Mouse (Mus musculus) midbrain, embryonic 14.5 days (tissue): ENCODE results near the gene Nfic. TPM values are rescaled to one million over a fixed set of nuclear protein-coding genes. Genes with fewer than 3 reads are reported as not detected.
A peak's percentile ranks its signal among the peaks of the same experiment; 100 is the strongest.

Experiments
- ATAC-seq: fragments of 200-750 bp; cut with Nextera tagmentation; 2 replicates; pipeline ENCODE4 v1.8.0; 2017; ENCODE audit warnings: moderate number of reproducible peaks, moderate library complexity; ENCODE audit not compliant: low FRiP score, low TSS enrichment
- DNase-seq: peaks from one replicate; pipeline ENCODE4 v3.0.0-alpha.2; 2015
- H3K27ac ChIP-seq: fragments of 300-500 bp; sonication (generic); replicated peaks from 2 replicates; pipeline ENCODE4 v1.5.1; 2014; ENCODE audit warnings: mild to moderate bottlenecking, low read depth, low read length, moderate library complexity
- H3K27me3 ChIP-seq: fragments of 300-500 bp; sonication (generic); 2 replicates; pipeline ENCODE4 v1.6.1; 2014; ENCODE audit warnings: low read length, control low read depth, mixed read lengths; ENCODE audit not compliant: control insufficient read depth, insufficient read depth
- H3K36me3 ChIP-seq: fragments of 300-500 bp; sonication (generic); 2 replicates; pipeline ENCODE4 v1.6.1; 2014; ENCODE audit warnings: low read length, control low read depth; ENCODE audit not compliant: control insufficient read depth, insufficient read depth
- H3K4me1 ChIP-seq: fragments of 300-500 bp; sonication (generic); 2 replicates; pipeline ENCODE4 v1.6.1; 2014; ENCODE audit warnings: mild to moderate bottlenecking, antibody characterized with exemption, low read length, control low read depth; ENCODE audit not compliant: control insufficient read depth, insufficient read depth
- H3K4me2 ChIP-seq: fragments of 300-500 bp; sonication (generic); 2 replicates; pipeline ENCODE4 v1.6.1; 2014; ENCODE audit warnings: mild to moderate bottlenecking, low read length, moderate library complexity
- H3K4me3 ChIP-seq: fragments of 300-500 bp; sonication (generic); replicated peaks from 2 replicates; pipeline ENCODE4 v1.5.1; 2014; ENCODE audit warnings: low read depth, low read length
- H3K9ac ChIP-seq: fragments of 300-500 bp; sonication (generic); replicated peaks from 2 replicates; pipeline ENCODE4 v1.6.1; 2014; ENCODE audit warnings: mild to moderate bottlenecking, low read length, moderate library complexity
- H3K9me3 ChIP-seq: fragments of 300-500 bp; sonication (generic); 2 replicates; pipeline ENCODE4 v1.6.1; 2016; ENCODE audit warnings: low read length, control low read depth, mixed read lengths; ENCODE audit not compliant: control insufficient read depth
- WGBS: fragments of 180-500 bp; shearing (Covaris S2); extraction: QIAGEN DNeasy Blood & Tissue Kit; methylation state at CpG from one replicate; pipeline ENCODE4 v1.1.7; 2014; 5-methylcytosine and 5-hydroxymethylcytosine counted together
- polyA plus RNA-seq: library from polyadenylated mRNA; unstranded; fragments of >200 nt; fragmentation: Nextera tagmentation; extraction: Ambion mirVana; gene quantifications from 2 replicates; pipeline ENCODE4 v1.2.1, GENCODE M21; 2014

The Nfic gene
- polyA plus RNA-seq, 1 experiment from 2014 or later: 13.7 TPM

- 50% methylated on average over 12 of the region's 12 CpGs for WGBS
- DNase-seq (no peak), ATAC-seq (no peak)
- peak overlapping the region; percentile 23 for H3K4me3 ChIP-seq
- H3K9ac ChIP-seq: peak overlapping the region; percentile 40; the same call in 1 of the 2 replicates
- H3K4me2 ChIP-seq: peak overlapping the region; percentile 53
- 0 out of 2 replicates have a peak, but pooled peaks cover 2% of the 10 kb centered on the region for H3K36me3 ChIP-seq
- no peaks in the 10 kb centered on the region for H3K9me3 ChIP-seq
- H3K27ac ChIP-seq: peak overlapping the region; percentile 20; the same call in 1 of the 2 replicates
- no peaks in the 10 kb centered on the region for H3K27me3 ChIP-seq
- peaks cover 23% of the 10 kb centered on the region for H3K4me1 ChIP-seq
Observed at GRCm38 (mm10) chr10:81417227-81418215, 37.9 kb downstream of the Nfic start.

GRCm38 (mm10) chr10:81416581-81417226, 38.7 kb downstream of the Nfic start:
- Histone ChIP-seq H3K27ac (peak overlapping the region; percentile 20; the same call in 1 of the 2 replicates), H3K4me2 (peak overlapping the region; percentile 53), H3K4me1 (peaks cover 26% of the 10 kb centered on the region), H3K27me3 (no peaks in the 10 kb centered on the region), H3K36me3 (0 out of 2 replicates have a peak, but pooled peaks cover 2% of the 10 kb centered on the region), H3K4me3 (peak overlapping the region; percentile 23), H3K9me3 (no peaks in the 10 kb centered on the region), H3K9ac (peak overlapping the region; percentile 40; the same call in 1 of the 2 replicates)
- ATAC-seq (peak; percentile 55), DNase-seq (peak; percentile 82)
- 1% methylated on average over 24 of the region's 26 CpGs for WGBS

GRCm38 (mm10) chr10:81415549-81416310, 39.7 kb downstream of the Nfic start:
- DNase-seq (no peak), ATAC-seq (no peak)
- WGBS: 70% methylated on average over 17 of the region's 17 CpGs
- H3K4me1 ChIP-seq: peaks cover 28% of the 10 kb centered on the region
- H3K9me3 ChIP-seq: no peaks in the 10 kb centered on the region
- H3K9ac ChIP-seq: no peak overlapping the region
- no peak overlapping the region for H3K27ac ChIP-seq
- no peaks in the 10 kb centered on the region for H3K27me3 ChIP-seq
- H3K4me2 ChIP-seq: no peak overlapping the region
- no peak overlapping the region for H3K4me3 ChIP-seq
- 0 out of 2 replicates have a peak, but pooled peaks cover 2% of the 10 kb centered on the region for H3K36me3 ChIP-seq

GRCm38 (mm10) chr10:81415146-81415545, 40.3 kb downstream of the Nfic start:
- Histone ChIP-seq H3K9ac (no peak overlapping the region), H3K36me3 (0 out of 2 replicates have a peak, but pooled peaks cover 2% of the 10 kb centered on the region), H3K9me3 (no peaks in the 10 kb centered on the region), H3K4me3 (no peak overlapping the region), H3K4me1 (peaks cover 28% of the 10 kb centered on the region), H3K27ac (no peak overlapping the region), H3K4me2 (no peak overlapping the region), H3K27me3 (no peaks in the 10 kb centered on the region)
- WGBS: 85% methylated on average over 5 of the region's 5 CpGs
- ATAC-seq (no peak), DNase-seq (no peak)

GRCm38 (mm10) chr10:81414682-81415081, 40.8 kb downstream of the Nfic start:
- DNase-seq (no peak), ATAC-seq (no peak)
- H3K9me3 ChIP-seq: no peaks in the 10 kb centered on the region
- no peak overlapping the region for H3K27ac ChIP-seq
- no peak overlapping the region for H3K9ac ChIP-seq
- no peaks in the 10 kb centered on the region for H3K27me3 ChIP-seq
- no peak overlapping the region for H3K4me2 ChIP-seq
- 0 out of 2 replicates have a peak, but pooled peaks cover under 1% of the 10 kb centered on the region for H3K36me3 ChIP-seq
- peaks cover 28% of the 10 kb centered on the region for H3K4me1 ChIP-seq
- H3K4me3 ChIP-seq: no peak overlapping the region

GRCm38 (mm10) chr10:81413310-81414261, 41.8 kb downstream of the Nfic start:
- peaks cover 23% of the 10 kb centered on the region for H3K4me1 ChIP-seq
- no peak overlapping the region for H3K27ac ChIP-seq
- peaks cover 1% of the 10 kb centered on the region; the same call in 1 of the 2 replicates for H3K27me3 ChIP-seq
- H3K4me3 ChIP-seq: no peak overlapping the region
- H3K4me2 ChIP-seq: peak overlapping the region; percentile 24; the same call in 1 of the 2 replicates
- ATAC-seq (no peak; the same call in 1 of the 2 replicates), DNase-seq (peak; percentile 63)
- WGBS: 31% methylated on average over 26 of the region's 26 CpGs
- 0 out of 2 replicates have a peak overlapping the region, but pooled peaks have one; percentile 16 for H3K9ac ChIP-seq
- no peaks in the 10 kb centered on the region for H3K36me3 ChIP-seq
- H3K9me3 ChIP-seq: no peaks in the 10 kb centered on the region

GRCm38 (mm10) chr10:81412586-81413309, 42.7 kb downstream of the Nfic start:
- H3K4me1 ChIP-seq: peaks cover 22% of the 10 kb centered on the region
- DNase-seq: no peak
- H3K4me2 ChIP-seq: no peak overlapping the region

More at GRCm38 (mm10) chr10:81412586-81413309, 42.7 kb downstream of the Nfic start:
- 75% methylated on average over 16 of the region's 16 CpGs for WGBS
- 0 out of 2 replicates have a peak, but pooled peaks cover 6% of the 10 kb centered on the region for H3K36me3 ChIP-seq
- no peaks in the 10 kb centered on the region for H3K9me3 ChIP-seq
- 0 out of 2 replicates have a peak overlapping the region, but pooled peaks have one; percentile 37 for H3K27ac ChIP-seq
- H3K4me3 ChIP-seq: no peak overlapping the region
- no peak overlapping the region for H3K9ac ChIP-seq
- ATAC-seq: no peak
- H3K27me3 ChIP-seq: peaks cover 10% of the 10 kb centered on the region; the same call in 1 of the 2 replicates
